Mouse (Mus musculus) lung, postnatal 36 days (tissue): Measurements from ENCODE around the gene Phykpl.
"Not testable (repeated sequence)": the region's sequence is repeated elsewhere in the genome, so short reads cannot be mapped to it uniquely, and the experiment has no call there.

Experiments used
- DNase-seq: peaks from one replicate; pipeline ENCODE4 v3.0.0; 2022; ENCODE audit warnings: mixed read lengths

The Phykpl gene

DNA sequence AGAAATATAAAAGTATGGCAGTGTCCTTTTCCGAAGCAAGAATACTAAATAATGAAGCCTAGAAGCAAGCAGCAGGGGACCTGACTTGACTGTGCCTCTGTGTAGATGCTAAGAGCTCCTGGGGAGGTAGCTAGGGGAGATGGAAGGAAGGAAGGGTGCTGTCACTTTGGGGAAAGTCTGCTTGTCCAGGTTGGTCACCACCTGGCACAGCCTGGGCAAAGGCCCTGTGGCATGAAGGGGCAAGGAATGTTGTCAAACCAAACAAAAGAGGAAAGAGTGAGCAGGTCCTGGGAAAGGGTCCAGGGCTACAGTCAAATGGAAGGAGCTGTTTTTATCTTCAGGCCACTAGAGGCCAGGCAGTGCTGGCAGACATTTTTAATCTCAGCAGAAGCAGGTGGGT is 2.5 kb downstream of the Phykpl start:
- DNase-seq: no peak

DNA sequence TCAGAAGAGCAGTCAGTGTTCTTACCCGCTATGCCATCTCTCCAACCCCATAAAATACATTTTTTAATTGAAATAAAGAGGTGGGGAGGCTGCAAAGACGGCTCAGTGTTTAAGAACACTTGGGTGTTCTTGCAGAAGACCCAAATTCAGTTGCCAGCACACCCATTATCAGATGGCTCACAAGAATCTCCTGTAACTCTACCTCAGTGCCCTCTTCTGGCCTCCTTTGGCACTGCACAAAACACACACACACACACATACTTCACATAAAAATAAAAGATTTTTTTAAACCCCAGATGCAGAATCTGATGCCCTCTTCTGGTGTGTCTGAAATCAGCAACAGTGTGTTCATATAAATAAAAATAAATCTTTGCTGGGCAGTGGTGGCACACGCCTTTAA is 4.3 kb downstream of the Phykpl start:
- DNase-seq: no peak

DNA sequence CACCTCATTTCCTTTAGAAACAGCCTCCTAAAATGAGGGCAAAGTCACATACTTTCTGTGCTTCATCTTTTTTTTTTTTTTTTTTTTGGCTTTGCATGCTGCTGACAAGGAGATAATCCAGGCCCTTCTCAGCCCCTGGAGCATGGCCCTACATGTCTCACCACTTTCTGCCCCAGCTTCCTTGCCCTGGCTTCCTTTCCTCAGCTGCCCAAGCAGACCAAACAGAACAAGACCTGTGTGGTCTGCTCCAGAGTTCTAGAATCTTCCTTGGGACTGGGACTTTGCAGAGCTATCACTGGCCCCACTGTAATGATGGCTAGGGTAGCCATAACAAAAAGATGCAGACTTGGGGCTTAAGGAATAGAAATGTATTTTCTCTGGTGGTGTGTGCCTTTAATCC is 5.4 kb downstream of the Phykpl start:
- no peak for DNase-seq

DNA sequence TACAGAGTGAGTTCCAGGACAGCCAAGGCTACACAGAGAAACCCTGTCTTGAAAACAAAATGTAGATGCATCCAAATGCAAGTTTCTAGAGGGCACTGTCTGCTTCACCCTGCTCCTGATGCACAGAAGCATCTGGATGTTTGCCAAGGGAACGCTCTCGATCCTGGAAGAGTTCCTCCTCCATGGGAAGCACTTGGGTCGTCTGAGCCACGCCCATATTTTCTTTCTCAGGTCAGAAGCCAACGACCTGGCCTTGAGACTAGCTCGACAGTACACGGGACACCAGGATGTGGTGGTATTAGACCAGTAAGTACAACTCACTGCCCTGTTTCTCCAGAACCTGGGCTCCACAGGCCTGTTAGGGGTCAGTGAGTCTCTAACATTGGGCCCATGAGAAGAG is 6.6 kb downstream of the Phykpl start:
- peak; percentile 38 for DNase-seq

DNA sequence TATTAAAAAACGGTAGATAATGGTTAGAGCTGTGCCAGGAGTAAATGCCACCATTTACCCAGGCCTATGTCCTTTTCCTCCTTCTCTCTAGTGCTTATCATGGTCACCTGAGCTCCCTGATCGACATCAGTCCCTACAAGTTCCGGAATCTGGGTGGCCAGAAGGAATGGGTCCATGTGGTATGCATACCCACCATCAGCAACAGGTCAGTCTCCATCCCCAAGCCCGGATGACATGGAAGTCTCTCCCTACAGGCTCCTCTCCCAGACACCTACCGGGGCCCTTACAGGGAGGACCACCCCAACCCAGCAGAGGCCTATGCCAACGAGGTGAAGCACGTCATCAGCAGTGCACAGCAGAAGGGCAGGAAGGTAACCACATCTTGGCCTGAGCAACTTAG is 7.4 kb downstream of the Phykpl start:
- DNase-seq: no peak

DNA sequence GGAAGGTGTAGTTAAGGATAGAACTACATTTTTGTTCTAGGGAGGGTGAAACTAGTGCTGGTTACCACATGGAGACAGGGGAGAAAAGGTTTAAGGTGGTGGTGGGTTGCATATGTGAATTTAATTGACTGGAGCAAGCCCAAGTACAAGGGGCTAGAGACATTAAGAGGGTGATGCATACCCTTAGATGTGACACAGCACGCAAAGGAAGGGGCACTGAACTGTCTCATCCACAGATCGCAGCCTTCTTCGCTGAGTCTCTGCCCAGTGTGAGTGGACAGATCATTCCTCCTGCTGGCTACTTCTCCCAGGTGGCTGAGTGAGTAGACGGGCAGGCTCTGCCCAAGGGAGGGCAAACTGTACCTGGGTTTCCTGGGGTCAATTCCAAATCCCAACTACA is 8.8 kb downstream of the Phykpl start:
- DNase-seq: no peak

DNA sequence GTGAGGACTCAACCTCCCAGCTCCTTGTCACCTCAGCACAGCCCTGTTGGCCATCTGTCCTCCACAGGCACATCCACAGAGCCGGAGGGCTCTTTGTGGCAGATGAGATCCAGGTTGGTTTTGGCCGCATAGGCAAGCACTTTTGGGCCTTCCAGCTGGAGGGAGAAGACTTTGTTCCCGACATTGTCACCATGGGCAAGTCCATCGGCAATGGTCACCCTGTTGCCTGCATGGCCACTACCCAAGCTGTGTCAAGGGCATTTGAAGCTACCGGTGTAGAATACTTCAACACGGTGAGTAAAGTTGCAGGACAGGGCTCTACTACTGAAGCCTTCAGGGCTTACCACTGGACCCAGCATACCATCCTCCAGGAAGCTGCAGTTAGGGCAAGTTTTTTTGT is 9.3 kb downstream of the Phykpl start:
- DNase-seq: no peak

DNA sequence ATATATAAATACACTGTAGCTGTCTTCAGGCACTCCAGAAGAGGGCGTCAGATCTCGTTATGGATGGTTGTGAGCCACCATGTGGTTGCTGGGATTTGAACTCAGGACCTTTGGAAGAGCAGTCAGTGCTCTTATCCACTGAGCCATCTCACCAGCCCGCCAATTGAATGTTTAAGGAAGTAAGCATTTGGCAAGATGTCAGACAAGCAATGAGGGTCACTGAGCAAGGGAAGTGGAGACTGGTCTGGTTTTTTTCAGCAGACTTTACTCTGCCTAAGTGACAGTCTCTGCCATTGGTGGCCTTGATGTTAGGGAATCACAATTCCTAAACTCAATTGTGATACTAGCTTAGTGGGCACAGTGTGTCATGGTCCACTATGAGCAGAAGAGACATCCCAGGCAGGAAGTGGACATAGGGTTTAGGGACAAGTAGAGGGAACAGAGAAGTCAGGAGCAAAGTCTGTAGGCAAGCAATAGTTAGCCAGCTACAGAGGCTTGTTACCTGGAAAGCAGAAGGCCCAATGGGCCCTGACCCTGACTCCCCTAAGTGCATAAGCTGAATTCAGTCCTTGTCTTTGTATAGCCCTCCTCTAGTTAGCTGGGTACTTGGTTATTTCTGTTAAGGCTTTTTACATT is 10.3 kb downstream of the Phykpl start:
- no peak for DNase-seq

DNA sequence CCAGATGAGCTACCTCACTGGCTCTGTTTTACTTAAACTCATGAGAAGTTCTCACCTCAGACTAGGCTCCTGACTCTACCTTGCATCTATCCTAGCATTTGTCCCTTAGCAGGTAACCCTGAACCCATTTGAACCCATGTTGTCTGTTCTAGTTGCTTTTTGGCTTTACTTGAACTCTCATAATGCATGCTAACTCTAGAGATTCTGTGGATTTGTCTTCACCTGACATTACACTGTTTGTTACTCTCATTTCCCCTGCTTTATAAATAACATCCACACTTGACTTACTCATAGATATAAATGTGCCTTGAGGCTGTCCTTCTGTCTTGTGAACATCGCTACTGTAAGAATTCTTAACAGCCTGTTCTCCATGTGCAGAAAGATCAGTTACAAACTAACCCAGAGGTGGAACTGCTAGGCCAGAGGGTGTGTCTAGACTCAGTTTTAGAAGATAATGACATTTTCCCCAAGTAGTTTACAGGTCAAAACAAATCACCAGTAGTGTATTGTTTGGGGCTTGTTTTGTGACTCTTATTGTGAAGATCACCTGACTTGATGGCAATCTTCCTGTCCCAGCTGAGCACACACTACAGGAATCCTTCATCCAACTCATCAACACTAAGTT is 11.0 kb downstream of the Phykpl start:
- no peak for DNase-seq

DNA sequence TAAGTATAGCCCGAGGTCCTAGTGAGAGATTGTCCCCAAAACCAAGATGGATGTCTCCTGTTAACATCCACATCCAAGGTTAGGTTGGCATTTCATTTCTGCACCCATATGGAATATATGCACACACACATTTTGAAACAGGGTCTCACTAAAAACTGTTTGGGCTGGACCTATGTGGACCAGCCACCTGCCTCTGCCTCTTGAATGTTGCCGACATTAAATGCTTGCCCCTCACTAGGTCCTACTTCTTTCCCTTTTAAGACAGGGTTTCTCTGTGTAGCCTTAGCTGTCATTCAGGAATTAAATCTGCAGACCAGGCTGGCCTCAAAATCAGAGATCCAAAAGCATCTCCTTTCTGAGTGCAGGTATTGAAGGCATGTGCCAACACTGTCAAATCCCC is 13.0 kb downstream of the Phykpl start:
- no peak for DNase-seq

DNA sequence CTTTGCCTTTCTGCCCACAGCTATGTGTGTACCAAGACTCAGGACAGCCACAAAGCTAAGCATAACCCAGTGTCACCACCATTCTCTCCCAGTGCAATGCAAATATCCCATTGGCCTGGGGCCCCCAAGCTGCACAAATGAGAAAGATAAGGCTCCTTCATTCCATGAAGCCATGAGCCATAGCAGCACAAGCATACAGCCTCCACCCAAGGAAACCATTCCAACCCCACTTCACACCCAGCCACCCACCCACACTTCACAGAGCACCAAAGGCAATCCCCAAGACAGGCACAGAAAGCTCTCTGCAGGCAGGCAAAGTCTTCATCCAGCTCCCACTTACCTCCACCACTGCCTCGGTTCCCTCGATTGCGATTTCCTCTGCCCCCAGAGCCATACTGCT is 17.7 kb downstream of the Phykpl start:
- no peak for DNase-seq

DNA sequence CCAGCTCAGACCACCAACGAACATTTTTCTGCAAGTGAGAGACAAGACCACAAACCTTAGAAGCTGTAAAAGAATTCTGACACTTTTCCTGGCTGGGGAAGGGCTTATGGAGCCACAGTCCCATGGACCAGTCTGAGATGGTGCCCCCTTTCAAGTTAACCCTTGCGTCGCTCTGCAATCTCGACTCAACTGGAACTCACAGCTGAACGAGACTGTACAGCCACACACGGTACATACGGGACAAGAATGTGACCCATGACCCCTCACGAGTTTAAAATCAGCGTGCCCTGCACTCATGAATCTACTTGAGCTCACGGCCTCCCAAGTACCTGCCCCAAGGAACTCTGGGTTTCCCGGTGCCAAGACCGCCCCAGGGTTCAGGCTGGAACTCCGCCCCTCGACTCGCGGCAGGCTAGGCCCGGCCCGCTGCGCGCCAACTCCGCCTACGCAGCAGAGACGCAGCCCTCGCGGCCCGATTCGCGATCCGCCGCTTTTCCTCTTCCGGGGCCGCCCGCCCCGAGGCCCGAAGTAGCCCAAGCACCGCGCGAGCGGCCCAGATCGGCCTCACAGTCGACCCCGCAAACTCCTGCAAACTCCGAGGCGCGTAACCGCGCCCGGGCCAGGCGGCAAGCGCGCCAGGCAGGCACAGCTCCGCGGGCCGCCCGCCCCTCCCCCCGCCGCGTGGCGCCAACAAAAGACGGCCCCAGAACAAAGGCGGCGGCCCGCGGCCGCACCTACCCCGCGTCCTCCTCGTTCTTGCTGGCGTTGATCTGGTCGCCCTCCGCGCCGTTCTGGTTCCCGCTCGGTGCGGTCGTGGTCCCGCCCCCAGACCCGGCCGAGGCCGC is 21.3 kb downstream of the Phykpl start:
- DNase-seq: peak; percentile 94

DNA sequence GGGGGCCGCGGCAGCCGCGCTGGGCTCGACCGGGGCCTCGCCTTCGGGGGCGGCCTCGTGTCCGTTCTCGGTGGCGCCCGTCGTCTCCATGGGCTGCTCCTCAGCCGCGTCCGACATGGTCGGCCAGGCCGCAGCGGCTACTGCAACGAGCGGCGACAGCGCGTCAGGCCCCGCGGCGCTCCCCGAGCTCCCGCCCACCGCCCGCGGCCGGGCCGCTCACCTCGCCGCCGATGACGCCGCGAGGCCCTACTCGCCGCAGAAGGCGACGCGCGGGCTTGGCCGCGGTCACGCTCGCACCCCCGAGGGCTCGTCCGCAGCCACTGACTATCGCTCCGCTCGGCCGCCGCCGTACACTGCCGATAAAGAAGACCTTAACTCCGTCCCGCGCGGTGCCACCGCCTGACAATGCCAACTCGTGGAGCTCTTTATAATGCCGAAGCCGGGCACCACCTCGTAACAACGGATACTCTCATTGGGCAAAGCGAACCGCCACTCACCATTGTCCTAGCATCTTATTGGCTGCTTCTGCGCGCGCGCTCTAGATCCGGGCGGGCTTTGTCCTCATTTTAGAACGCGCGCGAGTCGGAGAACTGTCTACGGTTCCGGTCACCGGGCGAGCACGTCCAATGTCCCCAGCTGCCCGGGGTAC is 22.0 kb downstream of the Phykpl start, which contains the start of gene Hnrnpab:
Gene Hnrnpab, minus strand, starts transcription at position 401 of the 649 bp plus-strand sequence.
- peak; percentile 98 for DNase-seq

DNA sequence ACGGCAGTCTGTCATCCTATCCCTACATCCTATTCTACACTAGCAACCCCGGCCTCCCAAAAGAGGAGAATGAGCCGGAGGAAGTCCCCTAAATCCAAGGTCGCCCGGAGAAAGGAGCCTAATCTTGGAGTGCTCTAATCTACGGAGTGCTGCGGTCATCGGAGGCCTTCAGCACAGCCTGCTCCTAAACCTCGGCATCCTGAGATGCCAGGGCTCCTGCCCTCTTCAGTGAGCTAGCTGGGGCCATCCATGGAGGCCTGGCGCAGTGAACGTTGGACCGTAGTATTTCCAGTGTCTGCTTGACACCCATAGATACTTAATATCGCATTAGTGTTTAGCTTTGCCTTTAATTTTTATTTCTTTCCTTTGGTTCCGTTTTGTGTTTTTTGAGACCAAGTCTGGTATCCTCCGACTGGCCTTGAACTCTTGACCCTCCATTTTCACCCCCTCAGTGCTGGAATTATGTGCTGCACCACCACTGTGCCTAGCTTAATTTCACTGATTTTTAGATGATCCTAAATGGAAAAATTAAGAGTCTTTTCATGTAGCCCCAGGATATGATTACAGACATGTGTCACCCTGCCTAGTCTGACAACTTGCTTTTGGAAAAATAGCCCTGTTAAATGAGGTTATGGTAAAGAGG is 22.7 kb downstream of the Phykpl start:
- no peak for DNase-seq

DNA sequence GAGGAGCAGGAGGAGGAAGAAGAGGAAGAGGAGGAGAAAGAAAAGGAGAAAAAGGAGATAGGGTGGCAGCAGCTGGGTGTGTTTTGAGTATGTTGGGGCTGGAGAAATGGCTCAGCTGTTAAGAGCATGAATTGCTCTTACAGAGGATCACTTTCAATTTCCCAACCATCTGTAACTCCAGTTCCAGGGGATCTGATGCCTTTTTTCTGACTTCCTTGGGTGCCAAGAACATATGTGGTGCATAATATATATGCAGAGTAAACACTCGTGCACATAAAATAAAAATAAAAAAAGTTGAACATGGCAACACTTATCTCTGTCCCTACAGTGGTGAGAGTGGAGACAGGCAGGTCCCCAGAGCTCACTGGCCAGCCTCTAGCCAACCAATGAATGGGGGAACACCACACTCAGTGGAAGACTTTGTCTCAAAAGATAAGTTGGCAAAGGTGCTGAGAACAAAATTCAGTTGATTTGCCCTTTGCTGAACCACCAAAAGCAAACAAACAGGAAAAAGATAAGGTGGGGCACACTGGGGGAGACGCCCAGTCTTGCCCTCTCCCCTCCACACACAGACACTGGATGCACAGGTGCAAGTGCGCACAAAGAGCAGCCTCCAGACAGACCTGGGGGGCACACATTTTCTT is 24.8 kb downstream of the Phykpl start:
- no peak for DNase-seq

DNA sequence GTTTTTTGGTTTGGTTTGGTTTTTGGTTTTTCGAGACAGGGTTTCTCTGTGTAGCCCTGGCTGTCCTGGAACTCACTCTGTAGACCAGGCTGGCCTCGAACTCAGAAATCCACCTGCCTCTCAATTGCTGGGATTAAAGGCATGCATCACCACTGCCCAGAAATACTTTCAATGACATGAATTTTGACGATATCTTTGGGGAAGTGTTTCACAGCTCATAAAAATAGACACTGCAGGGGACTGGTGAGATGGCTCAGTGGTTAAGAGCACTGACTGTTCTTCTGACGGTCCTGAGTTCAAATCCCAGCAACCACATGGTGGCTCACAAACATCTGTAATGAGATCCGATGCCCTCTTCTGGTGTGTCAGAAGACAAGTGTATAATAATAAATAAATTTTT is 25.4 kb downstream of the Phykpl start:
- not testable (repeated sequence) for DNase-seq

DNA sequence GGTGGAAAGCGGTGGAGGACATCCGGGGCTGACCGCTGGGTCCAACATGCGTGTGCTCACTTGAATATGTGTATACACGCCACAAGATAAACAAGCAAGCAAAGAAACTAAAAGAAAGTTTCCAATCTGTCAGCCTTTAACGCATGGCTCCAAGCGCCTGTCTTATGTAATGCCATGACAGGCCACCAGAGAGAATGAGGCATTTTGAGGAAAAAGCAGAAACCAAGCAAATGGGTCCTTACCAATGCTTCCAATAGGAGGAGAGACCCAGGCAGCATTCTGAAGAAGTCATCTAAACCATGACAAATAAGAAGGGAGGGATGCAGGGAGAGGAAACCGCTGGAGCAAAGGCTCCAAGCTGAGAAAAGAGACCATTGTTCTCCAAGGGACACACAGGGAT is 29.7 kb downstream of the Phykpl start:
- no peak for DNase-seq

DNA sequence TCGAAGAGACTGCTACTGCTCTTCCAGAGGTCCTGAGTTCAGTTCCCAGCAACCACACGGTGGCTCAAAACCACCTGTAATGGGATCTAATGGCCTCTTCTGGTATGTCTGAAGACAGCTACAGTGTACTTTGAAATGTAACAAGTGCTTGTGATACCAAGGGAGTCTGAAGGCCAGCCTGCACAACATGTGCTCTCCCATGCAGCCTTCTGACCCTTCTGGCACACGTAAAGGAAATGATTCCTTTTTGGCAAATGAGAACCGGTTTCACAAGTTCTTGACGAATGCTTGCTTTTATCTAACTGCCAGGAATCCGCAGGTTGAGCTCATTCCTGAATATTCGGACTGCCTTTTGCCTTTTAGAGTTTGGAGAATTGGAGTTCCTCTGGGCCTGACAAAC is 30.6 kb downstream of the Phykpl start:
- peak; percentile 70 for DNase-seq

DNA sequence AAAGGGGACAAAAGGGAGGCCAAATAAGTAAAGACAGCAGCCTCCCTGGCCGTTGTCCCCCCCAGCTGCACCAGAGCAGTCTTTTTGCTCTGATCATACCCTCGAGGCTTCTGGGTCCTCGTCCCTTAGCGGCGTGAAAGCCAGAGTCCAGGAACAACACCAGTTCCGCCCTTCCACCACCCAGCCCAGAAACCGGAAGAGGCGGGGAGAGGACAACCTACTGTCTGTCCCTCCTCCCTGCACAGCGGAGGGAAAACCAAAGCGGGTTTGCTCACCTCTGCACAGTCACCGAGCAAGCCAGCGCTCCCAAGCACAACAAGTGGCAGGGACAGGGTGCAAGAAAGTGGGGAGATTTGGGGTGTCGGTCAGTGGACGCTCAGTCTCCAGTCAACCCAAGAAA is 31.0 kb downstream of the Phykpl start:
- peak; percentile 89 for DNase-seq

DNA sequence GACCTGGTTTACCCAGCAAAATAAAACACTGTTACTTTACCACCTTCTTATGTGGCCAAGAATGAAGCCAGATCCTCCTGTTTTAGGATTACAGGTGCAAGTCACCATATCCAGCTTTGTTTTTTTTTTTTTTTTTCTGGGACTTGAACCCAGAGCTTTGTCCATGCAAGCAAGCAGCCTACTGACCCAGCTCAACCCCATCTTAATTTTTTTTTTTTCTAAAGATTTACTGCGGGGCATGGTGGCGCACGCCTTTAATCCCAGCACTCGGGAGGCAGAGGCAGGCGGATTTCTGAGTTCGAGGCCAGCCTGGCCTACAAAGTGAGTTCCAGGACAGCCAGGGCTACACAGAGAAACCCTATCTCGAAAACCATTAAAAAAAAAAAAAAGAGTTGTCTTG is 31.6 kb downstream of the Phykpl start:
- not testable (repeated sequence) for DNase-seq

DNA sequence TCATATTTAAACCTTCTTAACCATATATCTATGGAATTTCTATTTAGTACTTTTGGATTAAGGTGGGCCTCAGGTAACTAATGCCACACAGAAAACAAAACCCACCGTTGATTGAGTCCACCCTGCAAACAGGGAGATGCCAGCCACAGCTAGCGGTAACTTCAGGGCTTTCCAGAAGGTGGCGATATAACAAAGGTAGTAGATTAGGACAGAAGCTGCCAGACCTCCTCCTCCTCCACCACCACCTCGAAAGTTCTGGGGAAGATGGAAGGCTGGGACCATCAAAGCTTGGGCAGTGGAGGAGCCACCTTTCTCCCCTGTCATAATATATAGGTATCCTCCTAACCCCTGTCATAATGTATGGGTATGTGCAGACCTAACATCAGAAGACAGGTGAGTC is 33.1 kb downstream of the Phykpl start:
- peak; percentile 91 for DNase-seq

DNA sequence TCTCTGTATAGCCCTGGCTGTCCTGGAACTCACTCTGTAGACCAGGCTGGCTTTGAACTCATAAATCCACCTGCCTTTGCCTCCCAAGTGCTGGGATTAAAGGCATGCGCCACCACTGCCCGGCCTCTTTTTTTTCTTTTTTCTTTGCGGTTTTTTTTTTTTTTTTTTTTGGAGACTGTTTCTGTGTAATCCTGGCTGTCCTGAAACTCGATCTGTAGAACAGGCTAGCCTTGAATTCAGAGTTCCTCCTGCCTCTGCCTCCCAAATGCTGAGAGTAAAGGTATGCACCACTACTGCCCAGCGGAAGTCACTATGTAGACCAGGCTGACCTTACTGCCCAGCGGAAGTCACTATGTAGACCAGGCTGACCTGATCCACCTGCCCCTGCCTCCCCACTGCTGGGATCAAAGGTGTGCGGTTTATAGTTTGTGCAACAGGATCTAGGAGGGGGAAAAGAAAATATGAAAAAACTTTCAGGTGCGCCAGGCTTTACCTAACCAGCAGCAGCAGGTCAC is 34.4 kb downstream of the Phykpl start:
- no peak for DNase-seq
